Mouse (Mus musculus) heart, embryonic 11.5 days (tissue): ENCODE measurements around the gene Cep85l. TPM values are rescaled to one million over a fixed set of nuclear protein-coding genes. Genes with fewer than 3 reads are reported as not detected.

ENCODE experiments used
- ATAC-seq: fragments of 200-750 bp; cut with Nextera tagmentation; replicated peaks from 2 replicates; pipeline ENCODE4 v1.8.0; 2017; ENCODE audit warnings: moderate library complexity; ENCODE audit not compliant: insufficient number of reproducible peaks, low FRiP score, low TSS enrichment
- H3K27ac ChIP-seq: fragments of 300-500 bp; sonication (generic); 2 replicates; pipeline ENCODE4 v1.5.1; 2014; ENCODE audit warnings: mild to moderate bottlenecking, low read depth, low read length
- H3K27me3 ChIP-seq: fragments of 300-500 bp; sonication (generic); 2 replicates; pipeline ENCODE4 v1.6.1; 2014; ENCODE audit warnings: mild to moderate bottlenecking, low read length, mixed read lengths; ENCODE audit not compliant: control insufficient read depth, insufficient read depth
- H3K36me3 ChIP-seq: fragments of 300-500 bp; sonication (generic); 2 replicates; pipeline ENCODE4 v1.6.1; 2014; ENCODE audit warnings: mild to moderate bottlenecking, low read length, moderate library complexity, mixed read lengths; ENCODE audit not compliant: control insufficient read depth, insufficient read depth
- H3K4me1 ChIP-seq: fragments of 300-500 bp; sonication (generic); 2 replicates; pipeline ENCODE4 v1.6.1; 2014; ENCODE audit warnings: low read length; ENCODE audit not compliant: control insufficient read depth, insufficient read depth
- H3K4me2 ChIP-seq: fragments of 300-500 bp; sonication (generic); 2 replicates; pipeline ENCODE4 v1.6.1; 2014; ENCODE audit warnings: mild to moderate bottlenecking, moderate library complexity
- H3K4me3 ChIP-seq: fragments of 300-500 bp; sonication (generic); 2 replicates; pipeline ENCODE4 v1.5.1; 2014; ENCODE audit warnings: low read depth, low read length
- H3K9ac ChIP-seq: fragments of 300-500 bp; sonication (generic); 2 replicates; pipeline ENCODE4 v1.6.1; 2014; ENCODE audit warnings: mild to moderate bottlenecking, low read depth, low read length, moderate library complexity
- H3K9me3 ChIP-seq: fragments of 300-500 bp; sonication (generic); replicated peaks from 2 replicates; pipeline ENCODE4 v1.6.1; 2016; ENCODE audit warnings: low read length; ENCODE audit not compliant: control insufficient read depth
- WGBS: fragments of 180-500 bp; shearing (Covaris S2); extraction: QIAGEN DNeasy Blood & Tissue Kit; methylation state at CpG from one replicate; pipeline ENCODE4 v1.1.7; 2014; ENCODE audit not compliant: insufficient replicate concordance; 5-methylcytosine and 5-hydroxymethylcytosine counted together
- polyA plus RNA-seq: library from polyadenylated mRNA; unstranded; fragments of >200 nt; fragmentation: Nextera tagmentation; extraction: Ambion mirVana; gene quantifications from 2 replicates; pipeline ENCODE4 v1.2.1, GENCODE M21; 2014

Gene Cep85l
- polyA plus RNA-seq, 1 experiment from 2014 or later, result 5.8 TPM

- Histone ChIP-seq H3K27ac (no peak overlapping the region), H3K4me3 (no peak overlapping the region), H3K9ac (no peak overlapping the region), H3K4me2 (no peak overlapping the region), H3K27me3 (no peaks in the 10 kb centered on the region), H3K36me3 (no peaks in the 10 kb centered on the region), H3K9me3 (no peaks in the 10 kb centered on the region), H3K4me1 (no peaks in the 10 kb centered on the region)
- 85% methylated on average over 1 of the region's 1 CpGs for WGBS
- ATAC-seq, result no peak
Measured at GRCm38 (mm10) chr10:53384896-53385295, 5.1 kb upstream of the Cep85l start.

DNA sequence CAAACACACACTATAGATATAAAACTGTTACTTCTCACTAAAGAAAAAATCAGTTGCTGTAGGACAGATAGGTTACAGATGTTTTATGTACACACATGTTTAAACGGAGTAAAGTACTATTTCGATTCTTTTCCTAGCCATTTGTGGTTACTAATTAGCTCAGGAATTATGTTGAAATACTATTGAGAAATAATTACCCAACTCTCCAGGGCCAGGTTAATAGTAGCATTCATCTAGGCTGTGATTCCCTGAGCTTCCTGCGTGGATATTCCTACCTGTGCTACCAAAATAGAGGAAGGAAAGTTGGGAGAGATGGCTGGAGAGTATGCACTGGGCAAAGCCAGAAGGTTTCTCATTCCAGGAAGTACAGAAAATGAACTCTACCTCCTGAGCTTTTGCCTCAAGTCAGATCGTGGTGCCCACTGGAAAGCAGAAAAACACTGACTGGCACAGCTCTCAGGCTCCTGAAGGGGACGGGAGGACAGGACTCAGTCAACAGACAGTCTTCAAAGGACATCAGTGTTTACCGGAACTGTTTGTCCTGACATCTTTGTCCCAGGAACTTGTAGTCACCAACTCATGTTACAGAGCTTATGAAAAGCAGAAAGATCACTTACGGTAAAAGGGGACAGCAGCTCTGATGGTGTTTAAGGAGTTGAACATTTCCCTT lies 3.1 kb upstream of the Cep85l start:
- no peak overlapping the region for H3K27ac ChIP-seq
- no peaks in the 10 kb centered on the region for H3K27me3 ChIP-seq
- H3K4me3 ChIP-seq, result no peak overlapping the region
- no peaks in the 10 kb centered on the region for H3K36me3 ChIP-seq
- H3K4me2 ChIP-seq, result no peak overlapping the region
- no peaks in the 10 kb centered on the region for H3K9me3 ChIP-seq
- H3K9ac ChIP-seq, result no peak overlapping the region
- ATAC-seq, result no peak
- whole genome bisulfite sequencing, result 75% methylated on average over 7 of the region's 7 CpGs
- peaks cover 2% of the 10 kb centered on the region; the same call in 1 of the 2 replicates for H3K4me1 ChIP-seq

GRCm38 (mm10) chr10:53378981-53379708 lies 602 bp downstream of the Cep85l start:
- WGBS, result under 1% methylated on average over 59 of the region's 59 CpGs
- no peaks in the 10 kb centered on the region for H3K9me3 ChIP-seq
- peak; percentile 76 for ATAC-seq

DNA sequence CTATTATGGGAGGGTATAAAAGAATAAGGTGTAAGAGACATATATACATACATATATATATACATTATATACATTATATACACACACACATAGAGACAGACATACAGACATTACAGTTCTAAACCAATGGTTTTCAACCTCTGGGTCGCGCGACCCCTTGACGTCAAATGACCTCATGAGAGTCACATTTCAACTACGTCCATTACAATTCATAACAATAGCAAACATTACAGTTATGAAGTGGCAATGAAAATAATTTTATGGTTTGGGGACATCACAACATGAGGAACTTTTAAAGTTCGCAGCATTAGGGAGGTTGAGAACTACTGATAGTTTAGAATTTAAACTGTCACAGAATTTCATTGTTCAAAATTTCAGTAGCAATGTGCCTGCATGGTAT lies 1.5 kb downstream of the Cep85l start:
- no peak for ATAC-seq
- no peak overlapping the region for H3K9ac ChIP-seq
- H3K4me3 ChIP-seq, result peak overlapping the region; percentile 93; the same call in 1 of the 2 replicates
- H3K27me3 ChIP-seq, result no peaks in the 10 kb centered on the region
- peaks cover 5% of the 10 kb centered on the region for H3K4me1 ChIP-seq
- no peaks in the 10 kb centered on the region; the same call in 1 of the 2 replicates for H3K9me3 ChIP-seq
- peak overlapping the region; percentile 66 for H3K4me2 ChIP-seq
- 75% methylated on average over 6 of the region's 6 CpGs for WGBS
- no peaks in the 10 kb centered on the region for H3K36me3 ChIP-seq
- no peak overlapping the region for H3K27ac ChIP-seq

More at GRCm38 (mm10) chr10:53378981-53379708, 602 bp downstream of the Cep85l start:
- Histone ChIP-seq H3K9ac (peak overlapping the region; percentile 97), H3K4me2 (peak overlapping the region; percentile 66), H3K27ac (peak overlapping the region; percentile 90), H3K4me1 (peaks cover 5% of the 10 kb centered on the region), H3K36me3 (no peaks in the 10 kb centered on the region), H3K27me3 (no peaks in the 10 kb centered on the region), H3K4me3 (peak overlapping the region; percentile 93)

- no peaks in the 10 kb centered on the region; the same call in 1 of the 2 replicates for H3K9me3 ChIP-seq
- ATAC-seq, result no peak
- no peaks in the 10 kb centered on the region for H3K36me3 ChIP-seq
- H3K9ac ChIP-seq, result no peak overlapping the region
- H3K4me2 ChIP-seq, result no peak overlapping the region; the same call in 1 of the 2 replicates
- peaks cover 5% of the 10 kb centered on the region for H3K4me1 ChIP-seq
- no peaks in the 10 kb centered on the region for H3K27me3 ChIP-seq
- no peak overlapping the region for H3K4me3 ChIP-seq
- H3K27ac ChIP-seq, result no peak overlapping the region
Measured at GRCm38 (mm10) chr10:53377096-53377495, 2.7 kb downstream of the Cep85l start.

DNA sequence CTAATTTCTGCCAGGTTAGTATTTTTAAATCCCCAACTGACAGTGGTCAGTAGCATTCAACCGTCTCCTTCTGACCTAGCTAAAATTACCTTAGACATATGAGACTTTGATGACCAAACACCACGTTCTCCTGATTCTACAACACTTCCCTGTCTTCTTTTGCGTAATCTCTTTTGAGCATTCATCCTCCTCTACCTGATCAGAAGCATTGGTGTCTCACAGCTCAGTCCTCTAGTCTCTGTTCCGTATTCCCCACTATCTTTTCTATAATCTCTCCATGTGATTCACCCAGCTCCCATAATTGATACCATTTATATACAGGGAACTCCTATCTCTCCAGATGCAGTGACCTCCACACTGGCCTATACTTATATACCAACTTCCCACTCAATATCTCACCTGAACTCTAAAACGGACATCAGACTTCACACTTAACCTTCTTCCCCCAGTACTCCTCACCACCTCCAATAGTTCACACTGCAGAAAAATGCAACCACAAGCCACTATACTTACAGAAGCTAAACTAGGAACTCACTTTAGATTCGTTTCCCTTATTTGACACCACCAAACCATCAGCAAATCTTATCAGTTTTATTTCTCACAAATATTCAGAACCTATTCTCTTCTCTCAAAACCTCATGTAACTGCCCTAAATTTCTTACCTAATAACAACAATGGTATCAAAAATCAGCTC lies 5.7 kb downstream of the Cep85l start:
- 0 out of 2 replicates have a peak, but pooled peaks cover 2% of the 10 kb centered on the region for H3K36me3 ChIP-seq
- no peak for ATAC-seq
- no peak overlapping the region for H3K4me3 ChIP-seq
- peaks cover 5% of the 10 kb centered on the region for H3K4me1 ChIP-seq
- peaks cover 3% of the 10 kb centered on the region; the same call in 1 of the 2 replicates for H3K9me3 ChIP-seq
- WGBS, result 85% methylated on average over 6 of the region's 6 CpGs
- no peak overlapping the region for H3K27ac ChIP-seq
- no peaks in the 10 kb centered on the region for H3K27me3 ChIP-seq
- no peak overlapping the region for H3K9ac ChIP-seq
- H3K4me2 ChIP-seq, result no peak overlapping the region

GRCm38 (mm10) chr10:53367265-53367664 lies 12.5 kb downstream of the Cep85l start:
- no peak overlapping the region for H3K4me2 ChIP-seq
- H3K9ac ChIP-seq, result no peak overlapping the region
- H3K27me3 ChIP-seq, result no peaks in the 10 kb centered on the region
- H3K27ac ChIP-seq, result no peak overlapping the region
- H3K9me3 ChIP-seq, result peaks cover 3% of the 10 kb centered on the region; the same call in 1 of the 2 replicates
- H3K36me3 ChIP-seq, result peaks cover 5% of the 10 kb centered on the region; the same call in 1 of the 2 replicates
- no peak overlapping the region for H3K4me3 ChIP-seq
- ATAC-seq, result no peak
- H3K4me1 ChIP-seq, result no peaks in the 10 kb centered on the region
- 91% methylated on average over 2 of the region's 2 CpGs for WGBS

DNA sequence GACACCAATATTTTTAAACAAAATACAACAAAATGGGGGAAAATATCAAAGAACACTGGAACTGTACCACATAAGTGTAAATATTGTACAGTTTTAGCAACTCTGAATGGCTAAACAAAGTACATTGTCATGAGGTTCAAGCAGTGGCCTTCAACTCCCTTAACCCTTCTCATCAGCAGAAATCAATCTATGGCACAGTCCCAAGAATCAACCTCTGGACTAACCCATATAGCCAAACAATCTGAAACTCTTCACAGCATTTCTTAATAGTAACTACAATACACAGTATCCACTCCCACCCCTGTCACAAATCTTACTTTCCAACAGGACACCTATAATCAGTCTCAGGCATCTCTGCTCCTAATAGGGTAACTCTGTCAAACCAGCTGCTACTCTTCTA lies 15.4 kb downstream of the Cep85l start:
- H3K4me3 ChIP-seq, result no peak overlapping the region
- H3K9me3 ChIP-seq, result no peaks in the 10 kb centered on the region
- H3K4me2 ChIP-seq, result no peak overlapping the region
- ATAC-seq, result no peak
- H3K27me3 ChIP-seq, result no peaks in the 10 kb centered on the region
- H3K4me1 ChIP-seq, result no peaks in the 10 kb centered on the region
- H3K9ac ChIP-seq, result no peak overlapping the region
- H3K27ac ChIP-seq, result no peak overlapping the region
- H3K36me3 ChIP-seq, result peaks cover 3% of the 10 kb centered on the region; the same call in 1 of the 2 replicates
